Mouse (Mus musculus) neutrophil, adult 5-6 weeks (primary cell): Measurements from ENCODE around the gene Ube2c. TPM values are rescaled to one million over a fixed set of nuclear protein-coding genes. Genes with fewer than 3 reads are reported as not detected.
A peak's percentile ranks its signal among the peaks of the same experiment; 100 is the strongest.
"Not testable (repeated sequence)": the region's sequence is repeated elsewhere in the genome, so short reads cannot be mapped to it uniquely, and the experiment has no call there.

Experiments used
- ATAC-seq: fragments of 151-379, 151-347 bp; 2 replicates; pipeline ENCODE4 v1.8.0; 2017; ENCODE audit warnings: mild to moderate bottlenecking, moderate TSS enrichment; ENCODE audit not compliant: insufficient number of reproducible peaks, poor library complexity, low FRiP score, severe bottlenecking; ENCODE audit errors: extremely low read depth
- total RNA-seq: library from RNA; stranded (forward); fragments of 200-1000 nt; gene quantifications from 2 replicates; pipeline ENCODE4 v1.2.3, GENCODE M21; 2017

Gene Ube2c
- total RNA-seq, 1 experiment from 2014 or later: 3.7 TPM

DNA sequence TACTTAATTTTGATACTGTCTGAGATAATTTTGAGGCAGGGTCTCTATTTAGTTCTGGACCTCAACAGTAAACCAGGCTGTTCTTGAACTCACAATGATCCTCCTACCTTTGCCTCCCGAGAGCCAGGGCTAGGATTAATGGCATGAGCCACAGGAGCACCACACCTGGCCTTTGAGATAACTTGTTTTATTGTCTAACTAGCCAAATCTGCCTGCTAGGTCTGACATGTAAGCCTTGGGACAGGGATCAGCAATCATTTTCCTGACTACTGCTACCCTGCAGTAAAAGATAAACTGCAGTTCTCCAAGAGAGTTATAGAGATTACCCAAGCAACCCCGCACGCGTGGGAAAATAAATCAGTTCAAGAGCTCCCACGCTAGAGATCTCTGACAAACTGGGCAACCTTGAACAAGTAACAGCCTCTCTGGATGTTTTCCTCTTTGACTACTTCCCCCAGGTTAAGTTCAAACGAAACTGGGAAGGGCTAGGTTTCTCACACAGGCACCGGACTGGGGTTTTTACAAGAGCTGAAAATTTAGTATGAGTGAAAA, 15.2 kb downstream of the Ube2c start:
- ATAC-seq: no peak

DNA sequence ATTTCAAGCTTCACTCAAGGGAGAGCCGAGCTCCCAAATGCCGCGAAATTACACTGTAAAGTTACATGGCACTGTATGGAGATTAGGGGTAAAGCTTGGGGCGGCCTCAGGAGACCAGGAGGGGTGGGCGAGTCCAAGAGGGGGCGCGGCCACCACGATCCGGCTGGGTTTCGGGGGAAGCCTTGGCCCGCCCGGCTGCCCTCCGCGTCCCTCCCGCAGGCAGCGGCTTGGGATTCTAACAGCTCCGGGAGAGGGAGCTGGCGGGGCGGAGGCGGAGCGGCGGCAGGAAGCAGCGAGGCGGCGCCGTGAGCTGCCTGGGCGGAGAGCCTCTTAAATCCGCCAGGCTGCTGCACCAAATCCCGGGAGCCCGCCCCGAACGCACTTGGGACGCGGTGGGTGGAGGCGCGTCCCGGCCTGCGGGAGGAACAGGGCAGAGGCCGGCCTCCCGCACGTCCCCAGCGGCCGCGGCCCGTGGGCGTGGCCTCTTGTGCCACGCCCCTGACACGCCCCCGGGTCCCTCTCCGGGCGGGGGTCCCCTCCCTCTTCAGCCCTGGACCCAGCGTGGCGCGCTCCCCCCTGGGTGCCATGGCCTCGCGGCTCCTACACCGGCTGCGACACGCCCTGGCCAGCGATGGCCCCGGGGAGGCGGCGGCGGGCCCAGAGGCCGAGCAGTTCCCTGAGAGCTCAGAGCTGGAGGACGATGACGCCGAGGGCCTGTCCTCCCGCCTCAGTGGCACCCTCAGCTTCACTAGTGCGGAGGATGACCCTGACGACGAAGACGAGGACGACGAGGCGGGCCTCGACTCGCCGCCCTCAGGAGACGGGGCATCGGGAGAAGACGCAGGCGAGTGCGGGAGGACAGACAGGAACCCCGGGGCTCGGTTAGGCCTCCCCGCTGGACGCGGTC, 16.0 kb downstream of the Ube2c start, which contains the start of gene Snx21:
Gene Snx21, plus strand, starts transcription at position 343 of the 907 bp plus-strand sequence.
- ATAC-seq: peak; percentile 47

DNA sequence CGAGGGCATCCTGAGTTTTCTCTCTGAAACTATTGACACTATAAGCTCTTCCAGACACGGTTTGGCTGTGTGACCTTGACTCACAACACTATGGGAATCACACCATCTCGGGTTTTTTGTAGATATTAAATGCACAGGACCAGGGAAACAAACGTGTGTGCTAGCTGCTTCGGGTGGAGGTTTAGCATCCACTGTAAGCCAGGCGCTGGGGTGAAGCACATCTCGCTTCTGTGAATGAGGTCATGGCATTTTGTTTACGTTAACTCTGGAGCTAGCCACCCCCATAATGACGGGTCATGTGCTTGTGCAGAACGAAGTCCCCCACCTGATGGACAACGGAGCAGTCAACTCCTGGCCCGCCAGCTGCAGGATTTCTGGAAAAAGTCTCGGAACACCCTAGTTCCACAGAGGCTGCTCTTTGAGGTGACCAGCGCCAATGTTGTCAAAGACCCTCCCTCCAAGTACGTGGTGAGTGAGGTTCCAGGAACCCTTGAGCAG, 16.7 kb downstream of the Ube2c start:
- no peak for ATAC-seq

DNA sequence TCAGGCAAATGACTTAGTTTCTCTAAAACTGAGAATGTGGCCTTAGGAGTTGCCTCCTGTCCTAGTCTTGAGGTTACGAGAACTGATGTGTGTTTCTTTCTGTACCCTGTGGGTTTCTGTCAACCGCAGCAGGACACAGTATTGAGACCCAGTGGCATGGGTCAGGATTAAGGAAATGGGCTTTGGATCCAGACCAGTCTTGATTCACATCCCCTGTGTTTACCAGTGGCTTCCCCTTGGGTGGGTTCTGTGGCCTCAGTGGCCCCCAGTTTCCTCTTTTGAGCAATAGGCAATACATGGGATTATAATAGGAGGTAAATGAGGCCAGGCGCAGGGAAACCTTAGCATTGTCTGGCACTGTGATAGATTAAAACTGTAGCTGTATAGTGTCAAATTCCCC, 17.3 kb downstream of the Ube2c start:
- ATAC-seq: no peak

DNA sequence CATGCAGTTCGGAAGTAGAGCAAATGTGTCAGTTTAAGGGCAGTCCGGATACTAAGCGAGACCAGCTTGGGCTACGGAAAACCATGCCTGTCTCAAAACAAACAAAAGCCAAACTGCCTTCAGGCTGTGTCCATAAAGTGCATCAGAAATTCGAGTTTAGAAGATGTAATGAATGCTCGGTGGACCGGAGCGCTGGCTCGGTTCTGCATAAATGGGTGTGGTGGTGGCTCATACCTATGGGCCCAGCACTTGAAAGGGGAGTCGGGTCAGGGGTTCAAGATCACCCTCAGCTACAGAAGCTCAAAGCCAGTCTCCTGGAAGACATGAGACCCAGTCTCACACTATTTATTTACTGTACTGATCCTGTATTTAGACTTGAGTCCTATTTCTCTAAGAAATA, 18.1 kb downstream of the Ube2c start:
- ATAC-seq: no peak

DNA sequence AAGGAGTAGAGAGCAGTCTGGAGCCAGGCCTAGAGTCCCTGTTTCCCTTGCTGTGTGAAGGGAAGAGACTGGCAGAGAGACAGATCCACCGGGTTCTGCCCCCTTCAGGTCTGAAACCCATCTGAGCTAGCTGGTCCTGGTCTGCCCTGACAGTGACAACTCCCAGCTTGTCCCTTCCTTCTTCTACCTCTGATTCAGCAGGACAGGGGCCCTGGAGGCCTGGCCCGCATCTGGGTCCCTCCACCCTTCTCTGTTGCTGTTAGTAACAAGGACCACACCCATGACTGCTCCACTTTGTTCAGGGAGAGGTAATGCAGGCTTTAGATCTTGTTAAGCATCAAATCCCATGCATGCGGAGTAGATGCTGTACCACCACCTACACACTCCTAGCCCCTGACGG, 18.7 kb downstream of the Ube2c start:
- ATAC-seq: no peak

DNA sequence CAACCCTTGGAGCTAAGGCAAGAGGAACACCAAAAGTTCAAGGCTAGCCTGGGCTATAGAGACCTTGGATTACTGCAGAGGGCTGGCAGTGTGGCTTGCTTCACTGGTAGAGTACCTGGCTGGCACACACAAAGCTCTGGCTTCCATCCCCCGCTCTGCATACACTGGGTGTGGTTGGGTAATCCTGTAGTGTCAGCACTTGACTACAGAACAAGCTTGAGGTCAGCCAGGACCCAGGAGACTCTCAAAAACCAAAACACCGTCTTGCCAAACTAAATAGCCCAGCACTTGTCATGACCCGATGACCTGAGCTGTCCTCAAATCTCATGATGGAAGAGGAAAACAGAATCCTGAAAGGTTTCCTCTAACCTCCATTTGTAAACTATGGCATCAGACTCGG, 20.8 kb downstream of the Ube2c start:
- no peak for ATAC-seq

DNA sequence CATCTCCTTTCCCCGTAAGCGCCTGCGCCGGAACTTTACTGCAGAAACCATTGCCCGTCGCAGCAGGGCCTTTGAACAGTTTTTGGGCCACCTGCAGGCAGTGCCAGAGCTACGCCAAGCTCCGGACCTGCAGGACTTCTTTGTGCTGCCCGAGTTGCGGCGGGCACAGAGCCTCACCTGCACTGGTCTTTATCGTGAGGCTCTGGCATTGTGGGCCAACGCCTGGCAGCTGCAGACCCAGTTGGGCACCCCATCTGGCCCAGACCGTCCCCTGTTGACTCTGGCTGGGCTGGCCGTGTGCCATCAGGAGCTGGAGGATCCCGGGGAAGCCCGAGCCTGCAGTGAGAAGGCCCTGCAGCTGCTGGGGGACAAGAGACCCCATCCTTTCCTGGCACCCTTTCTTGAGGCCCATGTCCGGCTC, 22.2 kb downstream of the Ube2c start:
- no peak for ATAC-seq

DNA sequence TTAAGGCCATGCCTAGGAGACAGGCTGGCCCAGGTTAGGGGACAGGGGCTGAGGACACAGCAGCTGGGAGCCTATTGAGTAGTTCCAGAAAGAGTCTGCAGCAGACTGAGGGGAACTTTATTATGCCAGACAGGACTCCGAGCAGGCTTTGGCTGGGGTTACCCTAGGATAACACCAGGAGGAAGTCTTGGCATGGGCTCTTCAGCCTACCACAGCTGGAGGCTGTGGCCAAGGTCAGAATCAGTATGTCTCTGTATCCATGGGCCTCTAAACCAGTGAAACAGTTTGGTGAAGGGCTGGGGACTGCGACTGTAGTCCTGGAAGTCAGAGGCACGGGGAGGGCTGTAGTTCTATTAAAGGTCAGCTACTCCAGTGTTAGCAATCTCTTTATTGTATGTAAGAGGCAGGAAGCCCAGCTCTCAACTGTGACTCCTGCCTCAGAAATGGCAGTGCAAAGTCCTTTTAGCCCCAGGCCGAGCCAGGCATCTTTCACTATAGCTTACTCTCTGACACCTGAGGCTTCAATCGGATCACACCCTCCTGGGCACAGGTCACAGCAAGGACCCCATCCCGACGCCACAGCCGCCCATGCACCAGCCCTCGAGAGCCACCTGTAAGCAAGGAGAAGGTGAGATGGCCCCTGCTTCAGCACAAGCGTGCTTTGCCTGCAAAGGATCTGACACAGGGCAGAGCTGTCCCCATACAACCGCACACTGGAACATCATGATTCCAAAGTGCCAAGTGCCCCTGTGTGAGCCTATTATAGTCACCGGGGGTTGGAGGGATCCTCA, 22.9 kb downstream of the Ube2c start:
- no peak for ATAC-seq

DNA sequence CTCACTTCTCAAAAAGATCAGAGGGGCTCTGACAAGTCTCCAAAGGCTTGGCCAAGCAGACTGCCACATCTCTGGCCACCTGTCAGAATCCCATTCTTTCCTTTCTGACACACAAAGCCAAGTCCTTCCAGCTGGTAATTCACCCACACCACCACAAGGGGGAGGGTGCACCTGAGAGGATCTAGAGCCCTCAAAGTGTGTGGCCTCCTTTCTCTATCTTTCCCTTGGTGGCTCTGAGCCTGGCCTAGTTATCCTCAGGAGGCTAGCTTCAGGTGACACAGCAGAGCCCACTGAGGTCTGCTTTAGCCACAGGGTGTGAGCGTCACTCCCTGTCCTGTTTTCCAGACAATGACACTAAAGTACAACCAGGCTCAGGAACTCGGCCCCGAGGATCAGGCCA, 23.5 kb downstream of the Ube2c start:
- peak; percentile 51; the same call in 1 of the 2 replicates for ATAC-seq

DNA sequence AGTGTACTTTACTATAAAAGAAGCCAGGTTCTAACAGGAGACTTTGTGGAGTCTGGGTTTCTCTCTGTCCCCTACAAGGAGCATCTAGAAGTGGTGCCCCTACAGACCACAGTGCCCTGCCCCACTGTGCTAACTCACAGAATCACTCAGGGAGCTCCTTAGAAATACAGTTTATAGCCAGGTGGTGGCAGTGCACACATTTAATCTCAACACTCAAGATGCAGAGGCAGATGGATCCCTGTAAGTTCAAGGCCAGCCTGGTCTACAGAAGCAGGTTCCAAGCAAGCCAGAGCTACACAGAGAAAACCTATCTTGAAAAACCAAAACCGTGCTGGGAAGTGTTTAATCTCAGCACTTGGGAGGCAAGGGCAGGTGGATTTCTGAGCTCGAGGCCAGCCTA, 24.1 kb downstream of the Ube2c start:
- ATAC-seq: no peak

DNA sequence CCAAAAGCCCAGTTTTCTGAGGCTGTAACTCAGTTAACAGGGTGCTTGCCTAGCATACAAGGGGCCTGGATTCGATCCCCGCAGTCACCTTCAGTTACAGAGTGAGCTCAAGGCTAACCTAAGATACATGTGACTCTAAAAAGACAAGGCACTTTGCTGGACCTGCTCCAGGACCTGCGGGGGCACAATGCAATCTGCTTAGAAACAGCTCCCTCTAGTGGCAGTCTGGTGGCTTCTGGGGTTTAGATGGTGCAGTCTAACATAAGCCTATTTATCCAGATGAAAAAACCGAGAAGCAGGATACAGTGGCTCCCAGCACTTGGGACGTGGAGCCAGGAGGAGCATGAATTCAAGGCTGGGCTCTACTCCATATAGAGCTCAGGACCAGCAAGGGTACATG, 24.6 kb downstream of the Ube2c start:
- ATAC-seq: peak; percentile 80

DNA sequence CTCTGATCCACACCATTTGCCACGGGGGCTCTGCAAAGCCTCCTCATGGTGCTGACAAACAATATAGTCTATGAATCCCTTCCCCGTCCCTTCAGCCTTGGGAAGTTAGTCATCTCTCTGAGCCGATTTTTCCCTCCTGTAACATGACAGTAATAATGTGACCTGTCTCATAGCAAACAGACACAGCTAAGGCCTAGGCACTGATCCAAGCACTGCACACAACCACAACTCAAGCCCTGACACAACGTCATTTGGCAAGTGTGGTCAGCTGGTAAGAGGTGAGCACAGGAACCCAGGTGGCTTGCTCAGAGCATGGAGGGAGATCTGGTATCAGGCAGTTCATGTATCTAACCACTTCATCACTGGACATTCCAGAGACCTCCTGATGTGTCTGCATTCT, 26.2 kb downstream of the Ube2c start:
- ATAC-seq: no peak

DNA sequence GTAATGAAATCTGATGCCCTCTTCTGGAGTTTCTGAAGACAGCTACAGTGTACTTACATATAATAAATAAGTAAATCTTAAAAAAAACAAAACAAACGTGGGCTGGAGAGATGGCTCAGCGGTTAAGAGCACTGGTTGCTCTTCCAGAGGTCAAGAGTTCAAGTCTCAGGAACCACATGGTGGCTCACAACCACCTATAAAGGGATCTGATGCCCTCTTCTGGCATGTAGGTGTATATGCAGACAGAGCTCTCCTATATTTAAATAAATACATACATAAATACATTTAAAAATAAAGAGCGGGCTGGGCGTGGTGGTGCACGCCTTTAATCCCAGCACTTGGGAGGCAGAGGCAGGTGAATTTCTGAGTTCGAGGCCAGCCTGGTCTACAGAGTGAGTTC, 28.9 kb downstream of the Ube2c start:
- ATAC-seq: not testable (repeated sequence)

DNA sequence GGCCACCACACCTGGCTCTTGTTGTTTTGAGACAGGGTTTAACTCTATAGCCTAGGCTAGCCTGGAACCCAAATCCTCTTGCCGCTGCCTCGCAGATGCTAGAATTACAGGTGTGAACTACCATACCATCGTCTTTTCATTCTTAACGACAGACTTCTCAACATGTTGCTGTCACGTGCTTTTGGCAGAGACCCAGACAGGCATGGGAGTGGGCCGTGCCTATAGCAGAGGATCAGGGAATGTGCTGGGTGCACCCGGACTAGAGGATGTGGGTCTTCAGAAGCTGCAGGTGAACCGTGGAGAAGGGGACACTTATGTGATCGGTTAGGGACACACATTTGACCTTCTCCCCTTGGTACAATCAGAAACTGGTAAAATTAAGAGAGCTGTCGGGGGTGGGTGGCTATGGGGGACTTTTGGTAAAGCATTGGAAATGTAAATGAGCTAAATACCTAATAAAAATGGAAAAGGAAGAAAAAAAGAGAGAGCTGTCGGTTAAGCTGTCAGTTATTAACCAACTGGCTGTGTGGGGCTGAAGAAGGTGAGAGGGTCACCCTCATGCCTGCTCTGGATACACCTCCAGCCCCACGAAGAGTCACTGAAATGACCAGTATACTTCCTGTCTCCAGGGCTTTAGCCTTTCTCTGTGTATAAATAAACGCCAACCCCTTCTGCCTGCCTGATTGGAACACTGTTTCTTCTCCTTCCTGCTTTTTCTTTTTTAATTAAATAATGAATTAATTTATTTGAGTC, 30.7 kb downstream of the Ube2c start:
- no peak for ATAC-seq

DNA sequence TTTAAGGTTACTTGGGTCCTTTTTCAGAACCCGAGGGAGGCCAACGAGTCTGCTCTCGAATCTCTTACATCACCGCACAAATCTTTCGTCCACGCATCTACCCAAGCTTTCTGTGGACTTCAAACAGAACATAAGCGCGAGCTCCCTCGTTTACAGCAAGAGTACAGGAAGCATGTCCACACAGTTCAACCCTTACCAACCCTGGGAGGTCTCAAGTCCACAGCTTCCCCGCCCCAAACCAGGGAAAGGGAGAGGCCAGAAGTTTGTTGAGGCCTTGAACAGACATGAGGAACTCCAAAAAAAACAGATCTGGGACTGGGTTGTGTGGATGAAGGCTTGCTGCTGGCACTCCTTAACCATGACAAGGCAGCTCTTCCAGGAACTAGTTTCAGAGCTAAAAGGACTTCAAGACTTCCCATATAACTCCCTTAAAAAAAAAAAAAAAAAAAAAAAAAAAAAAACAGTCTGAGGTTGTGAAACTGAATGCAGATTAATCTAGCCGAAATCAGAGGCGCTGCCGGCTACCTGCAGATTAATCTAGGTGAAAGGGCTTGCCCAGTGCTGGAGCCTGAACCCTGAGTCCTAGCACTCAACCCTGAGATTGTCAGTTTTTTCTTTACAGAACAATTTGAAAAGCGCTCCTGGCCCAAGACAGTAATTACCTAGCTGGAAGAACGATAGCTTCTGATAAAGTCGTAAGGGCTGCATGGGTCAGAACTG, 33.7 kb downstream of the Ube2c start:
- no peak for ATAC-seq

DNA sequence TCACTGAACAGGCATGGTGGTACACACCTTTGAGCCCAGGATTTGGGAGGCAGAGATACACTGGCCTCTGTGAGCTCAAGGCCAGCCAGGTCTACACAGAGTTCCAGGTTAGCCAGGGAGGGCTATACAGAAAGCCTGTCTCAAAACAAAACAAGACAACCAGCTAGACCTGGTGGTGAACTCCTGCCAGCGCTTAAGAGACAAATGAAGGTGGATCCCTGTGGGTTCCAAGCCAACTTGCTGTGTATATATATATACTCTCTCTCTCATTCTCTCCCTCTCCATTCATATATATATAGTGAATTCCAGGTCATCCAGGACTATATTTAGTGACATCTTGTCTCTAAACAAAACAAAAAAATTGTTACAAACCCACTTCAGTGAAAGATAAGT, 34.2 kb downstream of the Ube2c start:
- ATAC-seq: no peak
